Mouse (Mus musculus) kidney, postnatal 0 days (tissue): ENCODE measurements around the gene Krt39. TPM values are rescaled to one million over a fixed set of nuclear protein-coding genes. Genes with fewer than 3 reads are reported as not detected.
A peak's percentile ranks its signal among the peaks of the same experiment; 100 is the strongest.

Source experiments
- ATAC-seq: fragments of 200-750 bp; cut with Nextera tagmentation; replicated peaks from 2 replicates; pipeline ENCODE4 v1.8.0; 2017; ENCODE audit warnings: low read depth, moderate number of reproducible peaks, moderate TSS enrichment, moderate library complexity; ENCODE audit not compliant: low FRiP score
- DNase-seq: peaks from one replicate; pipeline ENCODE4 v3.0.0-alpha.2; 2016; ENCODE audit warnings: low spot score
- H3K27ac ChIP-seq: fragments of 300-500 bp; sonication (generic); 2 replicates; pipeline ENCODE4 v1.5.1; 2014; ENCODE audit warnings: mild to moderate bottlenecking
- H3K27me3 ChIP-seq: fragments of 300-500 bp; sonication (generic); 2 replicates; pipeline ENCODE4 v1.6.1; 2014; ENCODE audit warnings: low read length, mixed read lengths; ENCODE audit not compliant: insufficient read depth
- H3K36me3 ChIP-seq: fragments of 300-500 bp; sonication (generic); 2 replicates; pipeline ENCODE4 v1.6.1; 2014; ENCODE audit warnings: low read length, mixed read lengths; ENCODE audit not compliant: insufficient read depth
- H3K4me1 ChIP-seq: fragments of 300-500 bp; sonication (generic); replicated peaks from 2 replicates; pipeline ENCODE4 v1.6.1; 2014; ENCODE audit warnings: antibody characterized with exemption, low read length, mixed read lengths; ENCODE audit not compliant: insufficient read depth
- H3K4me2 ChIP-seq: fragments of 300-500 bp; sonication (generic); 2 replicates; pipeline ENCODE4 v1.6.1; 2014; ENCODE audit warnings: mild to moderate bottlenecking, low read length, moderate library complexity, mixed read lengths
- H3K4me3 ChIP-seq: fragments of 300-500 bp; sonication (generic); replicated peaks from 2 replicates; pipeline ENCODE4 v1.5.1; 2014; ENCODE audit warnings: low read depth, low read length
- H3K9ac ChIP-seq: fragments of 300-500 bp; sonication (generic); 2 replicates; pipeline ENCODE4 v1.6.1; 2014; ENCODE audit warnings: low read depth, low read length
- H3K9me3 ChIP-seq: fragments of 300-500 bp; sonication (generic); replicated peaks from 2 replicates; pipeline ENCODE4 v1.6.1; 2016; ENCODE audit warnings: low read length, inconsistent platforms, mixed read lengths
- CTCF ChIP-seq: IDR thresholded peaks from 2 replicates; pipeline ENCODE4 v1.5.1; 2016; ENCODE audit warnings: antibody characterized with exemption, low read depth, mild to moderate bottlenecking, moderate library complexity
- WGBS: fragments of 180-500 bp; shearing (Covaris S2); extraction: QIAGEN DNeasy Blood & Tissue Kit; methylation state at CpG from one replicate; pipeline ENCODE4 v1.1.7; 2014; 5-methylcytosine and 5-hydroxymethylcytosine counted together
- polyA plus RNA-seq: library from polyadenylated mRNA; unstranded; fragments of >200 nt; fragmentation: Nextera tagmentation; extraction: Ambion mirVana; gene quantifications from 2 replicates; pipeline ENCODE4 v1.2.1, GENCODE M21; 2015

Krt39 gene
- polyA plus RNA-seq, 1 experiment from 2014 or later, result 0.45 TPM

- no peak for DNase-seq
- no peak overlapping the region for H3K4me3 ChIP-seq
- no peak overlapping the region for H3K27ac ChIP-seq
- H3K27me3 ChIP-seq, result no peaks in the 10 kb centered on the region
- no peak for ATAC-seq
- WGBS, result 93% methylated on average over 4 of the region's 4 CpGs
- TF ChIP-seq CTCF, result no peak
- H3K4me1 ChIP-seq, result no peaks in the 10 kb centered on the region
- H3K9me3 ChIP-seq, result no peaks in the 10 kb centered on the region
- H3K36me3 ChIP-seq, result no peaks in the 10 kb centered on the region
- no peak overlapping the region for H3K9ac ChIP-seq
- H3K4me2 ChIP-seq, result no peak overlapping the region
Observed at GRCm38 (mm10) chr11:99494741-99495140, 26.4 kb downstream of the Krt39 start.

GRCm38 (mm10) chr11:99493574-99493850 is 27.6 kb downstream of the Krt39 start:
- ATAC-seq (no peak), DNase-seq (peak; percentile 4)
- Histone ChIP-seq H3K36me3 (no peaks in the 10 kb centered on the region), H3K27me3 (no peaks in the 10 kb centered on the region), H3K9ac (no peak overlapping the region), H3K4me2 (no peak overlapping the region), H3K27ac (no peak overlapping the region), H3K9me3 (no peaks in the 10 kb centered on the region), H3K4me3 (no peak overlapping the region), H3K4me1 (no peaks in the 10 kb centered on the region)
- 11% methylated on average over 5 of the region's 5 CpGs for WGBS
- no peak for TF ChIP-seq CTCF

- Histone ChIP-seq H3K27ac (0 out of 2 replicates have a peak within 1 kb of the TSS, but pooled peaks have one; percentile 37), H3K9ac (peak within 1 kb of the TSS; percentile 5; the same call in 1 of the 2 replicates), H3K4me1 (no peaks in the 10 kb centered on the region), H3K4me3 (no peak within 1 kb of the TSS; the same call in 1 of the 2 replicates), H3K9me3 (no peaks in the 10 kb centered on the region), H3K4me2 (peak within 1 kb of the TSS; percentile 27), H3K36me3 (no peaks in the 10 kb centered on the region), H3K27me3 (no peaks in the 10 kb centered on the region)
- WGBS, result 55% methylated on average over 22 of the region's 22 CpGs
- ATAC-seq (peak; percentile 77), DNase-seq (peak; percentile 11)
- TF ChIP-seq CTCF, result no peak
Observed at GRCm38 (mm10) chr11:99492733-99493573, 28.2 kb downstream of the Krt39 start, which contains the start of gene Krt23. TSS of gene Krt23 (minus strand) at chr11:99493137.

- Histone ChIP-seq H3K27me3 (no peaks in the 10 kb centered on the region), H3K36me3 (no peaks in the 10 kb centered on the region), H3K4me3 (no peak overlapping the region), H3K9me3 (no peaks in the 10 kb centered on the region), H3K9ac (no peak overlapping the region), H3K27ac (no peak overlapping the region), H3K4me1 (no peaks in the 10 kb centered on the region), H3K4me2 (no peak overlapping the region)
- no peak for TF ChIP-seq CTCF
- ATAC-seq (no peak), DNase-seq (no peak)
- 70% methylated on average over 8 of the region's 8 CpGs for WGBS
Observed at GRCm38 (mm10) chr11:99491040-99491439, 30.1 kb downstream of the Krt39 start.

- Histone ChIP-seq H3K4me1 (no peaks in the 10 kb centered on the region), H3K4me2 (no peak overlapping the region), H3K4me3 (no peak overlapping the region), H3K27ac (no peak overlapping the region), H3K36me3 (no peaks in the 10 kb centered on the region), H3K27me3 (no peaks in the 10 kb centered on the region), H3K9ac (no peak overlapping the region), H3K9me3 (no peaks in the 10 kb centered on the region)
- TF ChIP-seq CTCF, result no peak
- ATAC-seq (no peak), DNase-seq (no peak)
- 69% methylated on average over 4 of the region's 4 CpGs for whole genome bisulfite sequencing
Observed at GRCm38 (mm10) chr11:99490624-99491023, 30.5 kb downstream of the Krt39 start.

- Histone ChIP-seq H3K9me3 (no peaks in the 10 kb centered on the region), H3K4me2 (no peak overlapping the region), H3K27ac (no peak overlapping the region), H3K27me3 (no peaks in the 10 kb centered on the region), H3K4me1 (no peaks in the 10 kb centered on the region), H3K36me3 (no peaks in the 10 kb centered on the region), H3K4me3 (no peak overlapping the region), H3K9ac (no peak overlapping the region)
- ATAC-seq (no peak), DNase-seq (no peak)
- 64% methylated on average over 3 of the region's 3 CpGs for WGBS
- TF ChIP-seq CTCF, result no peak
Observed at GRCm38 (mm10) chr11:99489233-99489632, 31.9 kb downstream of the Krt39 start.
